ENCODE assay signal across 22 mouse cellular contexts in the genomic region with DNA sequence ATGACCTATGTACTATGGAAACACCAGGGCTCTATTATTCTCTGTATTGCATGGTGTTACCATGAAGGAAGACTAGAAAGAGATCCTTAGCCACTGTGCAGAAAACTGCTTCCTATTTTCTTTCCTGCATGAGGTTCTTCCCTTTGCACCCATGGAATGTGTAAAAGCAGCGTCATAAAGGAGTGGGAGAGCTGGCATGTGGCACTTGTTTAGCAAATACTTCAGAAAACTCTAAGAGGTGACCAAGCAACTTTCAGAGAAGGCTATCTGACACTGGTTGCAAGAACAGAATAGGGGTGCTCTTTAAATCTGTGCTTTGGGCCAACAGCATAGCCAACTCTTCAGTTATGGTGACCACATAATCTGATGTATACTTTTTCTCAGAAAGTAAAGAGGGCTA. TPM values are rescaled to one million over a fixed set of nuclear protein-coding genes. Genes with fewer than 3 reads are reported as not detected.
A peak's percentile ranks its signal among the peaks of the same experiment; 100 is the strongest.
DNase-seq lines count a peak whose midpoint lies in the region; ATAC-seq lines count a peak whose summit lies in the region.
"Had no signal": no experiment of that assay in that cellular context is flagged by ENCODE, and none has a peak within 500 bp of the region (broad histone marks: within the 10 kb centered on the region; RNA-seq: fewer than 3 reads in every experiment).

No protein-coding gene starts in this region.

- no peak overlapping the region for H3K4me3 ChIP-seq in forebrain, embryonic 12.5 days (replicated peaks)
- H3K4me3 ChIP-seq in forebrain, embryonic 15.5 days: no peak overlapping the region
- H3K4me3 ChIP-seq: embryonic facial prominence, embryonic 10.5 days; embryonic facial prominence, embryonic 13.5 days; erythroblast, embryonic 14.5 days; forebrain, embryonic 13.5 days; gastrocnemius, adult 2 months; hindbrain, embryonic 10.5 days; hindbrain, embryonic 13.5 days had no signal

- peaks cover 55% of the 10 kb centered on the region for H3K36me3 ChIP-seq in forebrain, embryonic 12.5 days (replicated peaks)
- H3K36me3 ChIP-seq in forebrain, embryonic 15.5 days: peaks cover 25% of the 10 kb centered on the region

- no peaks in the 10 kb centered on the region for H3K27me3 ChIP-seq in forebrain, embryonic 12.5 days
- H3K27me3 ChIP-seq in forebrain, embryonic 15.5 days: no peaks in the 10 kb centered on the region
- H3K27me3 ChIP-seq: embryonic facial prominence, embryonic 13.5 days; forebrain, embryonic 13.5 days; hindbrain, embryonic 13.5 days; Patski had no signal

- no peaks in the 10 kb centered on the region for H3K9me3 ChIP-seq in forebrain, embryonic 12.5 days
- no peaks in the 10 kb centered on the region for H3K9me3 ChIP-seq in forebrain, embryonic 15.5 days
- H3K9me3 ChIP-seq: embryonic facial prominence, embryonic 10.5 days; embryonic facial prominence, embryonic 13.5 days; forebrain, embryonic 13.5 days; hindbrain, embryonic 10.5 days; hindbrain, embryonic 13.5 days had no signal

- no peaks in the 10 kb centered on the region; the same call in 1 of the 2 replicates for H3K4me1 ChIP-seq in forebrain, embryonic 12.5 days
- H3K4me1 ChIP-seq in forebrain, embryonic 15.5 days: 0 out of 2 replicates have a peak, but pooled peaks cover 3% of the 10 kb centered on the region
- H3K4me1 ChIP-seq: embryonic facial prominence, embryonic 10.5 days; embryonic facial prominence, embryonic 13.5 days had no signal

- DNase-seq in lung, adult 18-20 months: peak; percentile 58 to 66
- no peak for DNase-seq in lung, postnatal 4 days
- DNase-seq in Muller cell, postnatal 12 days (ENCODE audit: inconsistent ontology term): peak; percentile 27
- no peak for DNase-seq in adrenal gland, postnatal 25 days
- DNase-seq: adrenal gland, postnatal 10 days; cerebellum, adult 11 months; cerebellum, adult 2 months; cerebellum, adult 9-11 months; cerebellum, postnatal 25 days; forebrain, postnatal 0 days; gastrocnemius, adult 2 months; gastrocnemius, postnatal 14 days had no signal

- ATAC-seq in forebrain, embryonic 12.5 days (ENCODE audit: low FRiP score): no peak
- no peak for ATAC-seq in forebrain, embryonic 15.5 days (replicated peaks)
- ATAC-seq: forebrain, embryonic 13.5 days; forebrain, postnatal 0 days; Patski had no signal

- no peak overlapping the region for H3K4me2 ChIP-seq in forebrain, embryonic 12.5 days
- no peak overlapping the region for H3K4me2 ChIP-seq in forebrain, embryonic 15.5 days (replicated peaks)
- H3K4me2 ChIP-seq: embryonic facial prominence, embryonic 13.5 days; forebrain, embryonic 13.5 days; heart, embryonic 11.5 days; hindbrain, embryonic 13.5 days had no signal

- 84% methylated on average over 1 of the region's 1 CpGs for WGBS in forebrain, embryonic 12.5 days
- 92% methylated on average over 1 of the region's 1 CpGs for WGBS in forebrain, embryonic 15.5 days

- no peak overlapping the region for H3K9ac ChIP-seq in forebrain, embryonic 12.5 days
- H3K9ac ChIP-seq in forebrain, embryonic 15.5 days (replicated peaks): no peak overlapping the region
- H3K9ac ChIP-seq: embryonic facial prominence, embryonic 13.5 days; forebrain, embryonic 13.5 days; forebrain, postnatal 0 days; hindbrain, embryonic 13.5 days had no signal

- 0 out of 2 replicates have a peak overlapping the region, but pooled peaks have one; percentile 5 for H3K27ac ChIP-seq in forebrain, embryonic 12.5 days
- no peak overlapping the region; the same call in 1 of the 2 replicates for H3K27ac ChIP-seq in forebrain, embryonic 15.5 days (replicated peaks)
- H3K27ac ChIP-seq: embryonic facial prominence, embryonic 10.5 days; embryonic facial prominence, embryonic 13.5 days; gastrocnemius, adult 2 months; hindbrain, embryonic 10.5 days; hindbrain, embryonic 13.5 days had no signal

RNA-seq across cellular contexts. Expression of a gene that starts 52.4 kb away (rescaled TPM):
- 228 and 237 TPM in 2 replicates for polyA plus RNA-seq in forebrain, embryonic 12.5 days (2016; fragmentation: Nextera tagmentation; extraction: Ambion mirVana)
- polyA plus RNA-seq in forebrain, embryonic 15.5 days (2015; fragmentation: Nextera tagmentation; extraction: Ambion mirVana): 188 and 196 TPM in 2 replicates
- 20.8 and 25.1 TPM in 2 replicates for total RNA-seq in adrenal gland, postnatal 25 days (2021)

Comparison
In these comparisons a context has a peak if more than half of its experiments do, and no peak if none do; other contexts are left out.
1. DNase-seq: peak in lung, adult 18-20 months (2 of 2) and Muller cell, postnatal 12 days (single experiment); none in lung, postnatal 4 days (0 of 2) and adrenal gland, postnatal 25 days (single experiment).